Mouse (Mus musculus) midbrain, embryonic 16.5 days (tissue): Measurements from ENCODE around the gene Tprg. TPM values are rescaled to one million over a fixed set of nuclear protein-coding genes. Genes with fewer than 3 reads are reported as not detected.
A peak's percentile ranks its signal among the peaks of the same experiment; 100 is the strongest.

Experiments
- ATAC-seq: fragments of 200-750 bp; cut with Nextera tagmentation; 2 replicates; pipeline ENCODE4 v1.8.0; 2017; ENCODE audit warnings: moderate TSS enrichment
- H3K27ac ChIP-seq: fragments of 300-500 bp; sonication (generic); 2 replicates; pipeline ENCODE4 v1.5.1; 2014; ENCODE audit warnings: mild to moderate bottlenecking, low read length, mixed read lengths
- H3K27me3 ChIP-seq: fragments of 300-500 bp; sonication (generic); 2 replicates; pipeline ENCODE4 v1.6.1; 2014; ENCODE audit warnings: low read depth, low read length, mixed read lengths; ENCODE audit not compliant: control insufficient read depth, insufficient read depth
- H3K36me3 ChIP-seq: fragments of 300-500 bp; sonication (generic); 2 replicates; pipeline ENCODE4 v1.6.1; 2014; ENCODE audit warnings: mild to moderate bottlenecking, low read length, moderate library complexity, mixed read lengths; ENCODE audit not compliant: control insufficient read depth, insufficient read depth
- H3K4me1 ChIP-seq: fragments of 300-500 bp; sonication (generic); 2 replicates; pipeline ENCODE4 v1.6.1; 2014; ENCODE audit warnings: mild to moderate bottlenecking, low read length, mixed read lengths; ENCODE audit not compliant: control insufficient read depth, insufficient read depth
- H3K4me2 ChIP-seq: fragments of 300-500 bp; sonication (generic); 2 replicates; pipeline ENCODE4 v1.6.1; 2014; ENCODE audit warnings: mild to moderate bottlenecking, low read length, mixed read lengths
- H3K4me3 ChIP-seq: fragments of 300-500 bp; sonication (generic); 2 replicates; pipeline ENCODE4 v1.5.1; 2014; ENCODE audit warnings: low read depth, mild to moderate bottlenecking, low read length, moderate library complexity, mixed read lengths
- H3K9ac ChIP-seq: fragments of 300-500 bp; sonication (generic); 2 replicates; pipeline ENCODE4 v1.6.1; 2014; ENCODE audit warnings: low read depth, low read length, mixed read lengths
- H3K9me3 ChIP-seq: fragments of 300-500 bp; sonication (generic); replicated peaks from 2 replicates; pipeline ENCODE4 v1.6.1; 2014; ENCODE audit warnings: mild to moderate bottlenecking, low read length, mixed read lengths; ENCODE audit not compliant: control insufficient read depth, poor library complexity, severe bottlenecking
- whole genome bisulfite sequencing: fragments of 180-500 bp; shearing (Covaris S2); extraction: QIAGEN DNeasy Blood & Tissue Kit; methylation state at CpG from one replicate; pipeline ENCODE4 v1.1.7; 2014; 5-methylcytosine and 5-hydroxymethylcytosine counted together
- polyA plus RNA-seq: library from polyadenylated mRNA; unstranded; fragments of >200 nt; fragmentation: Nextera tagmentation; extraction: Ambion mirVana; gene quantifications from 2 replicates; pipeline ENCODE4 v1.2.1, GENCODE M21; 2015

Tprg gene
- polyA plus RNA-seq, 1 experiment from 2014 or later, result not detected

DNA sequence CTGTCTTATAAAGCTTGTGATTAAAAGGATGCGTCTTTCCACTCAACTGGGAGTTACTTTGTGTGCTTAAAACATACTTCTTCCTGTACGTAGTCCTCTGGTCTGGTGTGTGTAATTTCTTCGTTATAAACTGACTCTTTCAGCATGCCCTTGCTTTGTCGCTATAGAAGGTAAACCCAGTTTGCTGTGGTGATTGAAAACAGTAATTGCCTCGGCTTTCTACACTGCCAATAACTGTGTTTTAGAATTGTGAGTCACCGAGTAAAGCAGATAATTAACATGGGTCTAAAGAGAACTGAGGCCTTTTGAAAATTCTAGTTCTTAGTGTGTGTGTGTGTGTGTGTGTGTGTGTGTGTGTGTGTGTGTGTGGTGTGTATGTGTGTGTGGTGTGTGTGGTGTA is 121.4 kb downstream of the Tprg start:
- Histone ChIP-seq H3K36me3 (no peaks in the 10 kb centered on the region), H3K27me3 (no peaks in the 10 kb centered on the region), H3K4me1 (no peaks in the 10 kb centered on the region), H3K27ac (no peak overlapping the region), H3K9ac (no peak overlapping the region), H3K4me2 (no peak overlapping the region), H3K9me3 (no peaks in the 10 kb centered on the region), H3K4me3 (no peak overlapping the region)
- no peak for ATAC-seq
- 75% methylated on average over 6 of the region's 6 CpGs for WGBS

DNA sequence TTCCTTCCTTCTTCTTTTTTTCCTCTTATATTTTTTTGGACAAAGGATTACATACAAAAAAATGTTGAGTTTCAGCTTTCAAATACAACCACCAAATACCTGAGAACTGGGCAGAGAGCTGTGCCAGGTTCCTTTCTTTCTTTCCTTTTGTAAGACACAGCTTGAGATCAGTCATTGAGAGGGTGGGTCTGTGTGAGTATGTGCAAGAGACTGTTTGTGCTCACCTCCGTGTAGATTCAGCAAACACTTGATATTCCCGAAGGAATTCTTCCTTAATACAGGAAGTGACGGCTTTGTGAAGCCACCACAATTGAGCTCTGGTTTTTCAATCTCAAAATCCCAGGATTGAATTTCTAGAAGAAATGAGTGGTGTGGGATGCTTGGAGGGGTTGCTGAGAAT is 124.7 kb downstream of the Tprg start:
- H3K4me1 ChIP-seq, result no peaks in the 10 kb centered on the region
- 78% methylated on average over 3 of the region's 3 CpGs for WGBS
- no peak overlapping the region for H3K27ac ChIP-seq
- no peaks in the 10 kb centered on the region for H3K9me3 ChIP-seq
- no peak overlapping the region for H3K4me3 ChIP-seq
- no peaks in the 10 kb centered on the region for H3K36me3 ChIP-seq
- no peak for ATAC-seq
- H3K4me2 ChIP-seq, result no peak overlapping the region
- H3K9ac ChIP-seq, result no peak overlapping the region
- H3K27me3 ChIP-seq, result no peaks in the 10 kb centered on the region

DNA sequence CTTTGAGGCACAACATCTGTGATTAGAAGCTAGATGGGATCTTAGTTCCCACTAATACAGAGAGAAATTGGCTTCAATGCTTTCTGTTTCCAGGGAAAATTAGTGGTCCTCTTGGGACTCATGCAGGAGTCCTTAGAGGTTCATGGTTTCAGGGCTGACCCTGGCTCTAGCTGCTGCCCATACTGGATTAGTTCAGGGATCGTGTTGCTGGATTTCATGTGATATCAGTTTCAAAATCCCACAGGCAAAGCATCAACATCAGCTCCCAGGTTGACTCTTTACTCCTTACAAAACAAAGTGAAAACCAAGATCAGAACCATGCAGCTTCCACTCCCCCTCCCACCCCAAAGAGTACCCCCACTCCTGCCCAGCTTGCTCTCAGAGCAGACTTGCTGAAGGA is 127.3 kb downstream of the Tprg start:
- WGBS, result 62% methylated on average over 1 of the region's 1 CpGs
- no peak overlapping the region for H3K27ac ChIP-seq
- no peaks in the 10 kb centered on the region for H3K4me1 ChIP-seq
- no peak overlapping the region for H3K9ac ChIP-seq
- no peak overlapping the region for H3K4me3 ChIP-seq
- H3K27me3 ChIP-seq, result no peaks in the 10 kb centered on the region
- H3K4me2 ChIP-seq, result no peak overlapping the region
- no peaks in the 10 kb centered on the region for H3K36me3 ChIP-seq
- no peaks in the 10 kb centered on the region for H3K9me3 ChIP-seq
- ATAC-seq, result no peak

DNA sequence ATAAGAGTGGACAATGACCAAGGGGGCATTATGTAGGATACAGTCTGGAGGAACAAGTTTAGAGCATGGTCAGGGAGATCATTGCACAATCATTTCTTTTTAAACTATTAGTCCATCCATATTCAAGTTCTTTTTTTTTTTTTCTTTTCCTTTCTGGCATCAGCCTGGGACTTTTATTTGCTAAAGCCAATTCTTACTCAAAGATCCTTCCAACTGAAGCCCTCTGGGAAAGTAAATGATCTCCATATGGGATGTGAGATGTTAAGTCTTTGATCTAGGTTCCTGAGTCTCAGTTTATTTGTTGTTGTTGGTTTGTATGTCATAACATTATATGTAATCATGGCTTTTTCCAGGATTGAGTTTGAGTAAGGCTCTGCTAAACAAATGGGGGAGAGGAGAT is 128.6 kb downstream of the Tprg start:
- no peak for ATAC-seq
- Histone ChIP-seq H3K9ac (no peak overlapping the region), H3K4me2 (no peak overlapping the region), H3K27ac (no peak overlapping the region), H3K9me3 (no peaks in the 10 kb centered on the region), H3K4me3 (no peak overlapping the region), H3K27me3 (no peaks in the 10 kb centered on the region), H3K36me3 (no peaks in the 10 kb centered on the region), H3K4me1 (no peaks in the 10 kb centered on the region)

DNA sequence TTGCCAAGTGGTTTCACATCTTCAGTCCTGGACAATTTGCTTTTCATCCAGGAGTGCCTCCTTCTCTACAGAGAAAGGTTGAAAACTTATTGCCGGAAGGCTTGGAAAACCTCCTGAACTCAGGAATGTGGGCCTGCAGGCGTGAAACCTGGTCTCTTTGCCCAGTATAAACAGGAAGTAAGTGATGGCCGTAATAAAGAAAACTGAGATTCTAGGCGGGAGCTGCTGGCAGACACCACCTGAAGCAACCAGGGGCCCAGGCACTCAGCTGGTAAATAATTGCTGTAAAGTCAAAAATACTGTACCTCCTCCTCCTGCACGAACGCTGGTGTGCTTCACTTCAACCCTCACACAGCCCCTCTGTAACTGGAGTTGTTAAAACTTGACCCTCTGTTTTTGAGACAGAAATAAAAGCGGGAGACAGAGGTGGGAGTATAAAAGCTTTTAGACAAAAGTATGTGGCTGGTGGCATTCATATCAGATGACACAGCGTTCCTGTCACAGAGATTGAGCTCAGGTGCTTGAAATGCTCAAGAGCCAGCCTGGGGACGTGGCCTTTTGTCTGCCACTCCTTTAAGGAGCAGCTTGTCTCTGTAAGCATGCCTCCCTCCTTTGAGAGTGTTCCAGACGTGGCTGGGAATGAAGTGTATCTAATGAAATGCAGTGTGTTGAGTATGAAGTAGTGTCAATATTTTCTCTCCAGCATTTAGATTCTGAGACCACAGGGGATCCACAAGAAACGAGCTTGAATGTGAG is 131.4 kb downstream of the Tprg start:
- no peak overlapping the region for H3K9ac ChIP-seq
- H3K27me3 ChIP-seq, result no peaks in the 10 kb centered on the region
- H3K4me2 ChIP-seq, result no peak overlapping the region
- H3K4me3 ChIP-seq, result no peak overlapping the region
- H3K4me1 ChIP-seq, result no peaks in the 10 kb centered on the region
- no peaks in the 10 kb centered on the region for H3K9me3 ChIP-seq
- 53% methylated on average over 11 of the region's 11 CpGs for WGBS
- no peak overlapping the region for H3K27ac ChIP-seq
- H3K36me3 ChIP-seq, result no peaks in the 10 kb centered on the region
- ATAC-seq, result no peak

DNA sequence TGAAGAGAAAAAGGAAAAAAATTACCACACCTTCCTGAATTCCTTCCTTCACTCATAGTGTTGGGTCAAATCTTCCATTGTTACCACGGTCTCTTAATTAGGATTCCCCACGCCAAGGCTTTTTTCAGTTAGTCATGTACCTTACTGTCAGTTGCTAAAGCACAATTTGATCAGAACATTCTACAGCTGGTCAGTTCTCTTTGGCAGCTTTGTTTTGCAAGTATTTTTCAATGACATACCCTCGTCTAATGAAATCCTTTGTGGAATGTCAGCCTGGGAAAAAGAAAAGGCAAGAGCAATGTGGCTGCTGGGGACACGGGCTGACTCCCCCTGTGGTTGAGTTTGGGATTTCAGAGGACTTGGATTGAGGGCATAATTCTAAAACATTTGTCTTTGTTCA is 136.4 kb downstream of the Tprg start:
- Histone ChIP-seq H3K4me2 (no peak overlapping the region), H3K27me3 (no peaks in the 10 kb centered on the region), H3K36me3 (no peaks in the 10 kb centered on the region), H3K4me3 (no peak overlapping the region), H3K9ac (no peak overlapping the region), H3K9me3 (no peaks in the 10 kb centered on the region), H3K4me1 (0 out of 2 replicates have a peak, but pooled peaks cover 2% of the 10 kb centered on the region), H3K27ac (no peak overlapping the region)
- 46% methylated on average over 4 of the region's 4 CpGs for WGBS
- ATAC-seq, result no peak

DNA sequence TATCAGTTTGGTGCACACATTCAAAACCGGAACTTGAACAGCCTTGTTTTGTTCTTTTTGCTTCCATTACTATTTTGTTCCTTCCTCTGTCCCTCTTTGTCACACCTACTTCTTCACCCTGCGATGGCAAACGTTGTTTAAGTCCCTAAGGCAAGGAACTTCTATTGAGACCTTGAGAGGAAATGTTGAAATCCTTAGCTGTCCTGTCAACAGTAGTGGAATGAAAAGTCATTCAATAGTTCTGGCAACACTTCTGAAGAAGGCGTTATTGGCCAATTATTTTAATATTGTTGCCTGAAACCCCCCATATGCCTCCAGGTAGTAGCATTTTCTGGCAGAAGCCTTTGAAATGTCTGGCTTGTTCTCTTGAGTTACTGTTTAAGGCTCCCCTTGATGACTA is 137.4 kb downstream of the Tprg start:
- Histone ChIP-seq H3K27ac (no peak overlapping the region), H3K4me1 (0 out of 2 replicates have a peak, but pooled peaks cover 2% of the 10 kb centered on the region), H3K4me2 (no peak overlapping the region), H3K9ac (no peak overlapping the region), H3K4me3 (no peak overlapping the region), H3K36me3 (no peaks in the 10 kb centered on the region), H3K9me3 (no peaks in the 10 kb centered on the region), H3K27me3 (no peaks in the 10 kb centered on the region)
- ATAC-seq, result no peak
- 84% methylated on average over 4 of the region's 4 CpGs for WGBS

DNA sequence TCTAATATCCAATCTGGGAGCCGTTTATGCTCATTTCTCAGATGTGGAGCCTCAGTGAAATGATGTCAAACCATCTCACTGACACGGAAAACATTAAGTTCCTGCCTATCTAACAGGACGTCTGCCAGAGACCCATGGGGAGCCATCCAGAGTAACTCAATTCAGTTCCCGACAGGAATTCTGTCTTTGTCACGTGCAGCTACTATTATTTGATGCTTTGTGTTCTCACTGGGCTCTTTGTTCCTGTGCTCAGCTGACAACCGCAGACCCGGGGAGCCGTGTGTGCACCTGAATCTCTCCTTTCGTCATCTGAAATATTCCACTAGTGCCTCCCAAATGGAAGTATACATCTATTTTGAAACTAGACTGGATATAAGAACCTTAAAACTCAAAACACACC is 138.3 kb downstream of the Tprg start:
- Histone ChIP-seq H3K9me3 (no peaks in the 10 kb centered on the region), H3K9ac (no peak overlapping the region), H3K27ac (no peak overlapping the region), H3K4me2 (peak overlapping the region; percentile 20; the same call in 1 of the 2 replicates), H3K36me3 (no peaks in the 10 kb centered on the region), H3K4me3 (no peak overlapping the region), H3K4me1 (0 out of 2 replicates have a peak, but pooled peaks cover 2% of the 10 kb centered on the region), H3K27me3 (no peaks in the 10 kb centered on the region)
- WGBS, result 28% methylated on average over 9 of the region's 9 CpGs
- no peak for ATAC-seq

DNA sequence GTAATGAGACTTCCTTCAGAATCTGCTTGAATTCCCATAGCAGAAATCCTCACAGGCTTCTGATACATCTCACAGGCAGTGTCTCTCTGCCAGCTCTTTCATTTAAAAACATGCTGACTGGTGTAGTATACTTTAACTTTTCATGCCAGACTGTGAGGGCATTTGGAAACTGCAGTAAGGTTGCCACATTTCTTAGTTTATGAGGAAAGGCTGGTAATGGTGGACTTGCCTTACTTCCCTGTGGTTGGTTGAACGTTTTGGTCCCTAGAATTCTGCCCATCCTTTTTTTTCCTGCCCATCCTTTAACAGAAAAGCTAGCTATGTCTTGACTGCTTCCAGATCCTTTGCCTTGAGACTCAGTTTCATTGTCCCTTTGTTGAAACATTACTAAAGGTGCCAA is 138.8 kb downstream of the Tprg start:
- H3K36me3 ChIP-seq, result no peaks in the 10 kb centered on the region
- H3K4me1 ChIP-seq, result 0 out of 2 replicates have a peak, but pooled peaks cover 2% of the 10 kb centered on the region
- no peak for ATAC-seq
- WGBS, result 49% methylated on average over 1 of the region's 1 CpGs
- no peak overlapping the region for H3K4me3 ChIP-seq
- no peak overlapping the region for H3K27ac ChIP-seq
- H3K9ac ChIP-seq, result no peak overlapping the region
- no peaks in the 10 kb centered on the region for H3K27me3 ChIP-seq
- H3K9me3 ChIP-seq, result no peaks in the 10 kb centered on the region
- no peak overlapping the region for H3K4me2 ChIP-seq
